Mouse (Mus musculus): ENCODE results near the gene Stat3. TPM values are rescaled to one million over a fixed set of nuclear protein-coding genes. Genes with fewer than 3 reads are reported as not detected.

Gene Stat3
- polyA plus RNA-seq, 1 experiment: 47.5 TPM

DNA sequence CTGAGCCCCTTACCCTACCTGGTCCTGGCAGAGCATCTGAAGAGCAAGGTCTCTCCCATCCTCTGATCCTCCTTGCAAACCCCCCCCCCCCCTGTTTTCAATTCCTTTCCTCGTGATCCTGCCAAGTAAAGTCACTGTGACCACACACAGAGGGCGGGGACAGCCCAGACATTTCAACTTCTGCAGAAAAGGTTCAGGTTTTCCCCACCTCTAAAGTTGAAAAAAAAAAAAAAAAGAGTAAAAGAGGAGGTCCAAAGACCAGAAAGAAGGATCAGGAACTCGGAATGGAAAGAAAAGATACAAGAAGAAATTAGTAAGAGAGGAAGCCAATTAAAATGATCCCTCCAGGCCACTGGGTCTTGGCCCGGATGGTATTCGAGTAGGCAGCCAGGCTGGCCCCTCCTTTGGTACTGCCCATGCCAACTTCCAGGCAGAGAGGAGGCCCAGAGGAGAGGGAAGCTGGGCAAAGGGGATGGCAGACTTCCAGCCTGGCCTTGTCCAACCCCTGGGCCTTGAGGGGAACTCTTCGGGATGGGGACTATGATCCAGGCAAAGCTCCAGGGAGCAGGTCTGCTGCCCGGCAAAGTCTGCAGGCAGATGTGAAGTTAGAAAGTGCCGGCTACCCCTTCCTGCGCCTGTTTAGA is 80.3 kb downstream of the Stat3 start, which contains the start of gene Stat5a:
TSS of gene Stat5a (plus strand) at position 417 of the 644 bp plus-strand sequence.
- Histone ChIP-seq H3K4me3 (replicated peaks; ENCODE audit: insufficient read depth, low read depth, low read length) (peak within 1 kb of the TSS; percentile 17), H3K27ac (ENCODE audit: insufficient read depth, low read length) (no peak within 1 kb of the TSS), H3K4me1 (ENCODE audit: control insufficient read depth, insufficient read depth, low read length) (peaks cover 13% of the 10 kb centered on the region), H3K27me3 (ENCODE audit: control insufficient read depth, insufficient read depth, low read length) (no peaks in the 10 kb centered on the region)
- TF ChIP-seq POLR2A (IDR thresholded peaks at IDR 0.05; ENCODE audit: borderline replicate concordance, insufficient read depth, low read length) (no peak), CTCF (IDR thresholded peaks at IDR 0.05; ENCODE audit: borderline replicate concordance, insufficient read depth, low read depth, low read length) (no peak)
- WGBS: 56% methylated on average over 9 of the region's 9 CpGs
- DNase-seq: peak; percentile 27 to 54

DNA sequence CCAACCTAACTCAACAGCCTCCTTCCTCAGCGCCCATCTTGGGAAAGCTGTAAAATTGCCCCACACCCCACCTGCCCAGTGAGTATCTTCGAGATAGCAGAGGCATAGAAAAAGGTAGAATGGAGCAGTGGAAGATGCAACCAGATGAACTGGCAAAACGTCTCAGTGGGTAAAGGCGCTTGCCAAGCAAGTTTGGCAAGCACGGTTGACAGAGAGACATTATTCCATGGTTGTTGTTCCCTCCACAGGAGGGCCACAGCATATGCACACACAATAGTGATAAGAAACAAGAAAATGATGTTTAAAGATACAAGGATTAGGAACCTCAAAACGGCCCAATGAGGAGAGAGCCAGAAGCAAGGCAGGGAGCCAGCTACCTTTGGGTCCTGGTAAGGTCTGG is 81.4 kb downstream of the Stat3 start:
- peak; percentile 36 to 41 for DNase-seq
- Histone ChIP-seq H3K27ac (ENCODE audit: insufficient read depth, low read length) (no peak overlapping the region), H3K4me3 (replicated peaks; ENCODE audit: insufficient read depth, low read depth, low read length) (no peak overlapping the region), H3K4me1 (ENCODE audit: control insufficient read depth, insufficient read depth, low read length) (peaks cover 13% of the 10 kb centered on the region), H3K27me3 (ENCODE audit: control insufficient read depth, insufficient read depth, low read length) (no peaks in the 10 kb centered on the region)
- no peak for TF ChIP-seq POLR2A (IDR thresholded peaks at IDR 0.05; ENCODE audit: borderline replicate concordance, insufficient read depth, low read length)
- TF ChIP-seq CTCF (IDR thresholded peaks at IDR 0.05; ENCODE audit: borderline replicate concordance, insufficient read depth, low read depth, low read length): no peak
- 27% methylated on average over 6 of the region's 6 CpGs for WGBS

DNA sequence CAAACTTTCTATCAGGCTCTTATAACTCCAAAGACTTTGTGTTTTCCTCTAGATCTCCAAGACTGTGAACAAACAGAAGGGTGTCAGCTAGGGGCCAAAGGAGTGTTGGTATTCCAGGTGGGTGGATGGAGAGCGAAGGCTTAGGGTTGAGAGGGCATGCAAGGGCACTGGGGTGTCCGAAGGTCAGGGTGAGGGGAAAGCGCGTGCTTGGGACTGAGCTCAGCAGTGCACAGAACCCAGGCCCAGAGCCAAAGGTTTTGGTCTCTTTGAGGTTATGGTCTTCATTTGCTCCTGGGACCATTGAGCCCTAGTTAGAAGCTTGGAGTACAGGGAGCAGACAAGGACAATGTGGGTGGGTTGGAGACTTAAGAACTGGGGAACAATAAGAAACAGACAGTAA is 84.2 kb downstream of the Stat3 start:
- H3K4me3 ChIP-seq (replicated peaks; ENCODE audit: insufficient read depth, low read depth, low read length): no peak overlapping the region
- peaks cover 13% of the 10 kb centered on the region for H3K4me1 ChIP-seq (ENCODE audit: control insufficient read depth, insufficient read depth, low read length)
- no peak for TF ChIP-seq POLR2A (IDR thresholded peaks at IDR 0.05; ENCODE audit: borderline replicate concordance, insufficient read depth, low read length)
- no peak for TF ChIP-seq CTCF (IDR thresholded peaks at IDR 0.05; ENCODE audit: borderline replicate concordance, insufficient read depth, low read depth, low read length)
- 98% methylated on average over 4 of the region's 4 CpGs for WGBS
- no peaks in the 10 kb centered on the region for H3K27me3 ChIP-seq (ENCODE audit: control insufficient read depth, insufficient read depth, low read length)
- no peak for DNase-seq
- no peak overlapping the region for H3K27ac ChIP-seq (ENCODE audit: insufficient read depth, low read length)

DNA sequence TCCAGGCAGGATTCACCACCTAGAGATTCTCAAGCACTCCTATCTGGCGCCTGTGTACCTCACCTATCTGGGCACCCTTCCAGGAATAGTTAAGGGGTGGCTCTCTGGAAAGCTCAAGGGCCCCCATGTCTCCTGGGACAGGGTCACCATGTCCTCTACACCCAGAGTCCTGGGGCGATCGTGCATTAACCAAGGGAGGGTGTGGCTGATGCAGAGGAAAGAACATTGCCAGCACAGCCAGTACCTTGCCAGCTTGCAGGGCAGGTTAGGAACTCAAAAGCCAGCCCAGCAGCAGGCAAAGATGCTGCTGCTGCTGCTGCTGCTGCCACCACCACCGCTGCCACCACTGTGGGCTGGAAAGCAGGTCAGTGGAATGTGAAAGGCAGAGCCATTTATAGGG is 85.1 kb downstream of the Stat3 start:
- Histone ChIP-seq H3K27ac (ENCODE audit: insufficient read depth, low read length) (no peak overlapping the region), H3K4me3 (replicated peaks; ENCODE audit: insufficient read depth, low read depth, low read length) (no peak overlapping the region), H3K4me1 (ENCODE audit: control insufficient read depth, insufficient read depth, low read length) (peaks cover 13% of the 10 kb centered on the region), H3K27me3 (ENCODE audit: control insufficient read depth, insufficient read depth, low read length) (no peaks in the 10 kb centered on the region)
- DNase-seq: no peak
- TF ChIP-seq CTCF (IDR thresholded peaks at IDR 0.05; ENCODE audit: borderline replicate concordance, insufficient read depth, low read depth, low read length): no peak
- TF ChIP-seq POLR2A (IDR thresholded peaks at IDR 0.05; ENCODE audit: borderline replicate concordance, insufficient read depth, low read length): no peak
- WGBS: 64% methylated on average over 4 of the region's 4 CpGs

DNA sequence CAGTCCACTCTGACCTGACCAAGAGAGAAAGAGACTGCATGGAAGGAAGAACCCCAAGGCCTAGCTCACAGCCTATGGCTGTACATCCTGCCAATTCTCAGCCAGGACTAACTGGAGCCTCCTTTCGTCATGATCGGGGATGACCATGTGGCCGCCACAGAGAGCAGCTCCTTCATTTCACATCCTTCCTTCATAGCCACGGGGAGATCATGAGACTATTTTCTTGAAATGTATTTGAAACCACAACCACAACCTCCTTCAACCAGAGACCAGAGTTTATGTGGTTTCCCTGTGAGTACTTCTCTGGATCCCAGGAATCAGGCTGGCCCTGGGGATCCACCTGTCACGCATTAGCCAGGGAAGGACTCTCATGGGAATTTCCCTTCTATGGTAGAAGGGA is 86.3 kb downstream of the Stat3 start:
- DNase-seq: no peak
- H3K27me3 ChIP-seq (ENCODE audit: control insufficient read depth, insufficient read depth, low read length): no peaks in the 10 kb centered on the region
- TF ChIP-seq POLR2A (IDR thresholded peaks at IDR 0.05; ENCODE audit: borderline replicate concordance, insufficient read depth, low read length) (no peak), CTCF (IDR thresholded peaks at IDR 0.05; ENCODE audit: borderline replicate concordance, insufficient read depth, low read depth, low read length) (no peak)
- H3K4me1 ChIP-seq (ENCODE audit: control insufficient read depth, insufficient read depth, low read length): peaks cover 7% of the 10 kb centered on the region
- no peak overlapping the region for H3K4me3 ChIP-seq (replicated peaks; ENCODE audit: insufficient read depth, low read depth, low read length)
- WGBS: 88% methylated on average over 5 of the region's 5 CpGs
- no peak overlapping the region for H3K27ac ChIP-seq (ENCODE audit: insufficient read depth, low read length)

DNA sequence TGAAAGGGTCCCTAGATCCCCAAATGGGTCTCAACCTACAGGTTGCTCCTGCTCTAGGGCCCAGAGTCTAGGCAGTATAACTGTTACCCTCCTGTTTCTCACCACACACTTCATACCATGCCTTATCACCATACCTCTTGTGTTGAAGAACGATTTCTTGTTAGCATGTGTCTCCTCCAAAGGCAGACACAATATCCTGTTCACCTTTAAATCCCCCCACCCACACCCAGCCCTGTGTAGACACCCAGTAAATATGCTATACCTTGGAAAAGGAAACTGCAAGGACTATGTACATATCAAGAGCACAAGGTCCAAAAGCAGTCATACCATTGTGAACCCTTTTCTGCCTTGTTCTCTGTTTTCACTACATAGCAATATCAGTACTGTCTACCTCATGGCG is 87.3 kb downstream of the Stat3 start:
- TF ChIP-seq CTCF (IDR thresholded peaks at IDR 0.05; ENCODE audit: borderline replicate concordance, insufficient read depth, low read depth, low read length) (no peak), POLR2A (IDR thresholded peaks at IDR 0.05; ENCODE audit: borderline replicate concordance, insufficient read depth, low read length) (no peak)
- WGBS: 95% methylated on average over 2 of the region's 2 CpGs
- Histone ChIP-seq H3K4me3 (replicated peaks; ENCODE audit: insufficient read depth, low read depth, low read length) (no peak overlapping the region), H3K4me1 (ENCODE audit: control insufficient read depth, insufficient read depth, low read length) (peaks cover 7% of the 10 kb centered on the region), H3K27me3 (ENCODE audit: control insufficient read depth, insufficient read depth, low read length) (no peaks in the 10 kb centered on the region), H3K27ac (ENCODE audit: insufficient read depth, low read length) (no peak overlapping the region)
- DNase-seq: no peak

DNA sequence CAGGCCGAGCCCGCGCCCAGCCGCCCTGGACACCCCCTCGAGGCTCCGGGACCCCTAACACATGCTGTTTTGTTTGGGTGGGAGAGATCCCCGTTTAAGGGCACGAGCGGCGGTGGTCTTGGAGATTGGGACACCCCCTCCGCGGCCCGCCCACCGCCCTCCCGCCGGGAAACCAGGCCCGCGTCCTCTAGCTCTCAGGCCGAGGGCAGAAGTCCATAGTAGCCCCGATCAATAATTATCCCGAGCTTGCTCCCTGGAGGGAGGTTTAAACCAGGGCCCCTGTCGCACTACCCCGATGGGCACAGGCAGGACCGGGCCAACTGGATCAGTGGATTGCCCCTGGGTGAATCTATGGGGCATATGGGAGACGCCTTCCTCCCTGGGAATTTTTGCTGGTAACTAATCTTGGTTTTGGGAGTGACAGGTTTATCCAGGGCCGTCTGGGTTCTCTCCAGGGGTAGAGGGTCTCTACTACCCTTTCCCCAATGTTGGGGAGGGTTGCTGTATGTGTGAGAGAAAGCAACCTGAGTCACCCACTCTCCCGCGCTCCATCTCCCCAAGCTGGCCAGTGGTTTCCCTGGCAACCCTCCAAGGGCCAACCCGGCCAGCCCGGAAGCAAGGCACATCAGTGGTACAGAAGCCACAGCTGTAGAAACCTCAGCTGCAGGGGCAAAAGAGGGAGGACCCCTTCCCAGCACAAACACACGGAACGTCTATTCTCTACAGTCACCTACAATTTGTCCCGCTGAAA is 88.4 kb downstream of the Stat3 start:
- Histone ChIP-seq H3K4me3 (replicated peaks; ENCODE audit: insufficient read depth, low read depth, low read length) (peak overlapping the region; percentile 56), H3K27me3 (ENCODE audit: control insufficient read depth, insufficient read depth, low read length) (no peaks in the 10 kb centered on the region), H3K27ac (ENCODE audit: insufficient read depth, low read length) (peak overlapping the region; percentile 57), H3K4me1 (ENCODE audit: control insufficient read depth, insufficient read depth, low read length) (peaks cover 7% of the 10 kb centered on the region)
- 10% methylated on average over 33 of the region's 33 CpGs for WGBS
- DNase-seq: peak; percentile 43 to 57
- TF ChIP-seq POLR2A (IDR thresholded peaks at IDR 0.05; ENCODE audit: borderline replicate concordance, insufficient read depth, low read length): no peak

Data from cerebellum, adult 2 months (tissue).